Mouse (Mus musculus) megakaryocyte, embryonic 14.5 days (primary cell): Measurements from ENCODE around the gene Tmed3. TPM values are rescaled to one million over a fixed set of nuclear protein-coding genes. Genes with fewer than 3 reads are reported as not detected.

ENCODE experiments used
- H3K27me3 ChIP-seq: replicated peaks from 2 replicates; pipeline ENCODE3; 2012; ENCODE audit warnings: inconsistent platforms
- H3K36me3 ChIP-seq: replicated peaks from 2 replicates; pipeline ENCODE3; 2012; ENCODE audit warnings: low read length, inconsistent platforms, mixed read lengths
- H3K4me1 ChIP-seq: 2 replicates; pipeline ENCODE4 v1.6.1; 2012; ENCODE audit warnings: inconsistent platforms
- H3K4me3 ChIP-seq: replicated peaks from 2 replicates; pipeline ENCODE3; 2012; ENCODE audit warnings: moderate library complexity, mild to moderate bottlenecking, inconsistent platforms
- H3K9me3 ChIP-seq: 2 replicates; pipeline ENCODE4 v1.6.1; 2012; ENCODE audit warnings: inconsistent platforms
- FLI1 ChIP-seq: IDR thresholded peaks from 2 replicates; pipeline ENCODE4 v1.6.1; 2012; ENCODE audit warnings: low read length, inconsistent platforms, mixed read lengths
- GATA1 ChIP-seq: IDR thresholded peaks from 3 replicates; pipeline ENCODE4 v1.6.1; 2012; ENCODE audit warnings: mixed read lengths, low read length, inconsistent platforms, borderline replicate concordance
- polyA plus RNA-seq: library from polyadenylated mRNA; stranded (reverse); fragments of >175 nt; gene quantifications from 2 replicates; pipeline ENCODE4 v1.2.3, GENCODE M21; 2012; ENCODE audit warnings: low replicate concordance; ENCODE audit not compliant: insufficient read depth

The Tmed3 gene
- polyA plus RNA-seq = 51.8 and 64.5 TPM in 2 replicates

DNA sequence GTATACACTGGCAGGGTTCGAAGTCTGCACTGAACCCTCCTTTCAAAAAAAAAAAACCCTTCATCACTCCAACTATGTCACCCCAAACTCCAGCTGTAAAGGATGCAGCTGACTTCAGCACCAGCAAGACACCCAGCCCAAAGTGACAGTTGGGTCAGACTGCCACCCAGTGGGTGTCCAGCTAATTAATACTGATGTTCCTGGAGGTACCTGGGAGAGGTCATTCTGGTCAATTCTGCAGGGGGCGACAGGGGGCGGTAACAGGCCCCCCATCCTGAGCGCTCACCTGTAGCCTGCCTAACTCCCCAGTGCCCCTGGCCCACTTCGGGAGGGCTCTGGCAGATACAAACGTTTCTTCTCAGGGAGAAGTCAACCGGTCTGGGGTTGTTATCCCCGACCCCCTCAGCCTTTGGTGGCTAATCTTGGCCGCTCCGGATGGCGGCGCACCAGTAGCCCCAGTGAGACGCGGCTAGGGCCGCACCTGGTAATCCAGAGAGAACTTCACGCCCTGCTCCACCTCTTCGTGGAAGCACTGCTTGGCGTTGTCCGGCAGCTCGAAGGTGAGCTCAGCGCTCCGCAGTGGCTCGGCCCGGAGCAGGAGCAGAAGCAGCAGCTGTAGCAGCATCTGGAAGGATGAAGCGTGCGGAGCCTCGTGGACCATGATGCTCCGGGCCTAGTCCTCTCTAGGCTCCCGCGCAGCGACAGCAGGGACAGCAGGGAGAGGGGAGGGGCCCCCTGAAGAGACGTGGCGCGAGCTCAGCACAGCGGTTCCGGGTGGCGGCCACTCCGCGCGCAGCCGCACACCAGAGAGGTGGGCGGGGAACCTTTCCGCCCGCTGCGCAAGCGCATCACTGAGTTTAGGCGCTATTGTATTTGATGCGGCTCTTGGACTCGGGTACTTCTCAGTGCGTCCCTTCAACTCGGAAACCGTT lies at the start of gene Tmed3:
TSS of gene Tmed3 (minus strand) at position 804 of the 932 bp plus-strand sequence.
- Histone ChIP-seq H3K9me3 (no peaks in the 10 kb centered on the region), H3K4me3 (peak within 1 kb of the TSS; percentile 97), H3K4me1 (peaks cover 37% of the 10 kb centered on the region), H3K27me3 (peaks cover 3% of the 10 kb centered on the region), H3K36me3 (peaks cover 37% of the 10 kb centered on the region)
- TF ChIP-seq FLI1 (no peak), GATA1 (no peak)

DNA sequence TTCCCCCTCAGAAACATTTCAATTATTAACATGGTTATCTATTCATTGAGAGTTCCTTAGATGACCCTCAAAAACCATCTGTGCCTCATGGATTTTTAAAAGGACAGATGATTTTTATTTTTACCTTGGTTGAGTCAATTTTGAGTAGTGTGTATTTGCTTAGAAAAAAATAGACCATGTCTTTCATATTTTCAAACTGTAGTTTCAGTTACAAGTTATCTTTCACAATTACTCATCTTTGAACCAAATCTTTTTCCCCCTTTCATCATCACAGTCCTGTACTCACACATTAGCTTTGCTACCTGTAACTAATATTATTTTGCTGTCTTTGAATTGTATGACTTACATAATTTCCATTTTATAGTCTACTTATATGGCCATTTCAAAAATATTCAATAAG lies 35.2 kb upstream of the Tmed3 start:
- Histone ChIP-seq H3K9me3 (no peaks in the 10 kb centered on the region), H3K36me3 (no peaks in the 10 kb centered on the region), H3K27me3 (peaks cover 8% of the 10 kb centered on the region), H3K4me3 (no peak overlapping the region), H3K4me1 (no peaks in the 10 kb centered on the region)
- TF ChIP-seq GATA1 (no peak), FLI1 (no peak)

DNA sequence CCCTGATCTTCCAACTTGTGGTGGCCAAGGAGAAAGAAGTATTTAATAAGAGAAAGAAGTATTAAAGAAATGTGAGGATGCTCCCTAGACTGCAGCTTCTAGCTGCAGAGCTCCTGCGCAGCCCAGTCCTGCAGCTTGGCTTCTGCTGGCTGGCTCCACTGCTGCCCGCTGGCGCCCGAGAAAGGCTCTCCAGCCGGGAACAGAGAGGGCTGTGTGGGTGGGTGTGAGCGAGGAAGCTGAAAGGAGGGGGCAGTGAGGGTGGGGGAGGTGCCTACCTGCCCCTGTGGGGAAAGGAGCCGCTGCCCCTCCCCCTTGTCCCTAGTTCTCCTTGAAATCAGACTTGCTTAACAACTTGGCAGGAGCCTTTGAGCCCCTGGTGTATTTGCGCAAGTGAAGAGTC lies 33.4 kb upstream of the Tmed3 start, which contains the start of gene Ankrd34c:
TSS of gene Ankrd34c (minus strand) at position 181 of the 400 bp plus-strand sequence.
- Histone ChIP-seq H3K36me3 (no peaks in the 10 kb centered on the region), H3K4me3 (no peak within 1 kb of the TSS), H3K27me3 (peaks cover 8% of the 10 kb centered on the region), H3K4me1 (no peaks in the 10 kb centered on the region), H3K9me3 (no peaks in the 10 kb centered on the region)
- TF ChIP-seq GATA1 = no peak
- TF ChIP-seq FLI1 = no peak

DNA sequence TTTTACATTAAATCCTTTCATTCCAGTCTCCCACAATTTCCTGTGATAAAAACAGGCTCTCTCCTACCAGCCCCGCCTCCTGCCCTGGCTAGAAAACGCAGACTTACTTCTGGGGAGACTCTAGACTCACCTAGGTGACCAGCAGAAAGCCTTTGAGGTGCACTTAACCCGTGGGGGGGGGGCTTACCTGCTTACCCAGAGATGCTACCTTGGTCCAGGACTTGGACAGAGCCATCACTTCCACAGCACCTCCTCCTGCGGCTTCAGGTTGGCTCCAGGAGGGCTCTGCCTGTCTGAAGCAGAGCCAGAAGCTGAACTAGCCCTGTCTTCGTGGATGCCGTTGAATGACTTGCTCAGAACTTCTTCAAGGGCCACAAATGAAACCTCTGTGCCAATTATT lies 33.0 kb upstream of the Tmed3 start:
- Histone ChIP-seq H3K9me3 (no peaks in the 10 kb centered on the region), H3K27me3 (peaks cover 8% of the 10 kb centered on the region), H3K36me3 (no peaks in the 10 kb centered on the region), H3K4me3 (no peak overlapping the region), H3K4me1 (no peaks in the 10 kb centered on the region)
- TF ChIP-seq FLI1 (no peak), GATA1 (no peak)

DNA sequence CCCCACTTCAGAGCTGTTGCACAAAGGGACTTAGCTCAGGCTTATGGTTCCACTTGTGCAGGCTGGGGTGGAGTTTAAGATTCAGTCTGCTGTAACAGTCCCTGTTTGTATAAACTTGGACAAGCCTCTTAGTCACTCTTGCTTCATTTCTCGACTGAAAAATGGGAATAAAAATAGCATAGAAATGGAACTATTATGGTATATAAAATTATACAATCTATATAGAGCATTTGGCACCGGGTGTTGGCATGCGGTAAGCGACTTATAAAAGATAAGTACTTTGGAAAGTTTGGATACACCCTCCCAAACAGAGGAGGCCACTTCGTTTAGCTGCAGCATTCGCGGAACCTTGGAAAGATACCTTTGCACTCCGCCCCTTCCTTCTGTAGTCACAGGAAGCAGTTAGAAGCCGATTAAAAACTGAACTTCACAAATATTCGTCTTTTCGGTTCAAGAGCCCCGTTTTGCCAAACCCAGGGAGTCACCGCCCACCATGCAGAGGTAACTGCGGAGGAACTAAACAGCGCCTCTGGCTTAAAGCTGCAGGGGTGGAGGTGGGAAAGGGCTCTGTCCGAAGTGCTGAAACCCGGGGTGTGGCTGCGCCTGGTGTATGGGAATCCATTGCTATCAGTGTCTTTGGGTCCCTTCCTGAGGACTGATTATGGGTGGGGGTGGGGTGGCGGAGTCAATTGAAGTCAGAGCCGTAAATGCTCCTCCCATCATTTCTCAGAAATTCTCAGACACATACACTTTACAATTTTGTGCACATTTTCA lies 32.3 kb upstream of the Tmed3 start:
- Histone ChIP-seq H3K27me3 (peaks cover 8% of the 10 kb centered on the region), H3K9me3 (no peaks in the 10 kb centered on the region), H3K4me1 (no peaks in the 10 kb centered on the region), H3K4me3 (no peak overlapping the region), H3K36me3 (no peaks in the 10 kb centered on the region)
- TF ChIP-seq GATA1 (no peak), FLI1 (no peak)

DNA sequence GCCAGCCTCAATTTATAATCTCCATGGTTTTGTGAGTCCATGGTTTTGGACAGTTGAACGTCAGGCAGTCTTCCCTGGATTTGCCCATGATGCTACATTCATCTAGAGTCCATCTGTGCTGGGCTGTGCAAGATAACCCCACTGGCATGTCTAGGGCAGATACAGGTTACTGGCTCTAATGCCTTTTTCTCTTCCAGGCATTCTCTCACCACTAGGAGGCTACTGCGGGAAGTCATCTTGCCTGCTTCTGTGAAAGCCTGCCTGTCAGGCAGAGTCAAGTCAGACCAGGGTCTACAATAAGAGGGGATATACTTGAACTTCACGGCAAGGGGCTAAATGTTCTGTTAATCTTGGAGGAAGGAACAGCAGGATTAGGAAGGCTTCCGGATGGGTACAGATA lies 2.0 kb upstream of the Tmed3 start:
- H3K27me3 ChIP-seq = peaks cover 6% of the 10 kb centered on the region
- TF ChIP-seq FLI1 (no peak), GATA1 (no peak)
- H3K9me3 ChIP-seq = no peaks in the 10 kb centered on the region

DNA sequence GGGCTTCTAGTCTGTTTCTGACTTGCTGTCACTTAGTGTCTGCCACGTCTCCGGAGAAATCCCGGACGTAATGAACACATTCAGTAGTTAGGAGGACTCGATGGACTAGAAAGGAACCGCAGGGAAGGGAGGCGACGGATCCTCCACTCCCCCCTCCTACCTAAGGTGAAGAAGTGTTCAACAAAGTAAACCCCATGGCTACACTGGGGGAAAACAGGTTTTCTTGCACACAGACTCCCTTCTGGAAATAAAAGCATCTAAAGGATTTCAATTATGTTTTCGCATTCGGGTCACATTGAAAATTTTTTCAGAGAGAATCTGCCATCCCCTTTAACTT lies 297 bp upstream of the Tmed3 start:
- H3K9me3 ChIP-seq = no peaks in the 10 kb centered on the region
- H3K4me3 ChIP-seq = peak overlapping the region; percentile 97
- peaks cover 37% of the 10 kb centered on the region for H3K4me1 ChIP-seq
- TF ChIP-seq FLI1 = no peak
- TF ChIP-seq GATA1 = no peak
- H3K36me3 ChIP-seq = peaks cover 31% of the 10 kb centered on the region
- peaks cover 3% of the 10 kb centered on the region for H3K27me3 ChIP-seq

More for the DNA sequence above, 2.0 kb upstream of the Tmed3 start:
- Histone ChIP-seq H3K36me3 (peaks cover 13% of the 10 kb centered on the region), H3K4me3 (peak overlapping the region; percentile 14), H3K4me1 (peaks cover 37% of the 10 kb centered on the region)

DNA sequence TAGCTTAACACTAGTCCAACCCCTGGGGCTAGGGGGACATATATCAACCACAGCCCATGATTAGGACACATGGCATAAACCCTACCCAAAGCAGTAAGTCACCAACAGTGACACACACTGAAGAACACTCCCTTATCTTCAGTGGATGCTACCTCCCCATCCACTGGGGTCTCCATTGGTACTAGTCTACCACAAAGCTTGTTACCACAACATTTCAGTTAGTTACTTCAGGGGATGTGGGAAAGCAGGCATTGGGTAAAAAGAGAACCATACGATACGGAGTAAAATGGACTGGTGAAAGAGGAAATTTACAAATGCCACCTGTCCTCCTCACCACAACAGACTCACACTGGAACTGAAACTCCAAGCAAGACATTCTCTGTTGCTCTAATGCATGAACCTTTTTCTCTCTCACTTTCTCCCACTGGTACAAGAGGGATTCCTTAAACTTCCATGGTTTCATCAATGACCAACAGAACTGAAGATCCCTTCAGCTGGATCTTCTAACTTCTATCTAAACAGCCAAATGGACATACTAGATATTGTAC lies 3.9 kb downstream of the Tmed3 start:
- Histone ChIP-seq H3K4me3 (no peak overlapping the region), H3K9me3 (no peaks in the 10 kb centered on the region), H3K4me1 (peaks cover 31% of the 10 kb centered on the region), H3K27me3 (no peaks in the 10 kb centered on the region), H3K36me3 (peaks cover 62% of the 10 kb centered on the region)
- no peak for TF ChIP-seq FLI1
- TF ChIP-seq GATA1 = no peak

DNA sequence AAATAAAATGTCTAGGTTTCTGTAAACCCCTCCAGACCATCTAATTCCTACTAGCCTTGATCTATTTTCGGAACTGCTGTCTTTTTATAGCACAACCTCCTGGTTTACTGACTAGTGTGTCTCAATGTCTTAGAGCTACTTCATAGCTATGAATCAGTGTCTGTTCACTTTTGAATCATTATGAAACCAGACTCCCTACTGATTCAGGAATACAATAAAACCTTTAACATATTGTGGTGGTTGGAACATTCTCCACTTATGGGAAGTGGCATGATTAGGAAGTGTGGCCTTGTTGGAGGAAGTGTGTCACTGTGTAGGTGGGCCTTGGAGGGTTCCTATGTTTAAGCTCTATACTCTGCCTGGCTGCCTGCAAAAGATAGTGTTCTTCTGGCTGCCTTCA lies 9.7 kb downstream of the Tmed3 start:
- Histone ChIP-seq H3K9me3 (no peaks in the 10 kb centered on the region), H3K36me3 (peaks cover 31% of the 10 kb centered on the region)
- no peak for TF ChIP-seq FLI1
- no peak for TF ChIP-seq GATA1

More for the DNA sequence above, 9.7 kb downstream of the Tmed3 start:
- Histone ChIP-seq H3K4me1 (peaks cover 2% of the 10 kb centered on the region; the same call in 1 of the 2 replicates), H3K27me3 (no peaks in the 10 kb centered on the region), H3K4me3 (no peak overlapping the region)
